ENCODE assay signal across 8 mouse cellular contexts in genomic region chr16:39109383-39110033, GRCm38 (mm10).
DNase-seq lines count a peak whose midpoint lies in the region; ATAC-seq lines count a peak whose summit lies in the region.

No protein-coding gene starts in this region.

- peak overlapping the region; percentile 75 for H3K4me2 ChIP-seq in embryonic facial prominence, embryonic 14.5 days (ENCODE audit: low read depth, low read length)
- H3K4me2 ChIP-seq in hindbrain, embryonic 14.5 days (replicated peaks): peak overlapping the region; percentile 65
- peak overlapping the region; percentile 43 for H3K4me2 ChIP-seq in midbrain, embryonic 11.5 days

- 16% methylated on average over 15 of the region's 15 CpGs for WGBS in embryonic facial prominence, embryonic 14.5 days
- WGBS in hindbrain, embryonic 14.5 days: 21% methylated on average over 15 of the region's 15 CpGs
- 30% methylated on average over 15 of the region's 15 CpGs for WGBS in midbrain, embryonic 11.5 days

- no peaks in the 10 kb centered on the region for H3K4me1 ChIP-seq in embryonic facial prominence, embryonic 14.5 days (ENCODE audit: control insufficient read depth, insufficient read depth, low read length)
- H3K4me1 ChIP-seq in hindbrain, embryonic 14.5 days (replicated peaks; ENCODE audit: control insufficient read depth, insufficient read depth, low read length): no peaks in the 10 kb centered on the region
- H3K4me1 ChIP-seq in midbrain, embryonic 11.5 days (ENCODE audit: control insufficient read depth, insufficient read depth, low read length): no peaks in the 10 kb centered on the region

- no peak for ATAC-seq in embryonic facial prominence, embryonic 14.5 days (ENCODE audit: low read depth)
- ATAC-seq in hindbrain, embryonic 14.5 days (ENCODE audit: low FRiP score): peak; percentile 57; the same call in 1 of the 2 replicates
- peak; percentile 83 for ATAC-seq in midbrain, embryonic 11.5 days (ENCODE audit: low FRiP score)

- H3K4me3 ChIP-seq in embryonic facial prominence, embryonic 14.5 days (ENCODE audit: low read depth, low read length): peak overlapping the region; percentile 36
- H3K4me3 ChIP-seq in hindbrain, embryonic 14.5 days (replicated peaks; ENCODE audit: low read length): peak overlapping the region; percentile 27
- peak overlapping the region; percentile 14; the same call in 1 of the 2 replicates for H3K4me3 ChIP-seq in midbrain, embryonic 11.5 days (ENCODE audit: low read depth, low read length)

- no peak overlapping the region for H3K9ac ChIP-seq in embryonic facial prominence, embryonic 14.5 days (ENCODE audit: low read depth, low read length)
- H3K9ac ChIP-seq in hindbrain, embryonic 14.5 days: peak overlapping the region; percentile 57
- H3K9ac ChIP-seq in midbrain, embryonic 11.5 days (ENCODE audit: low read length): no peak overlapping the region

- H3K27ac ChIP-seq in embryonic facial prominence, embryonic 14.5 days (replicated peaks; ENCODE audit: low read depth, low read length): no peak overlapping the region
- H3K27ac ChIP-seq in hindbrain, embryonic 14.5 days: peak overlapping the region; percentile 71
- no peak overlapping the region for H3K27ac ChIP-seq in midbrain, embryonic 11.5 days (ENCODE audit: low read depth, low read length)

- DNase-seq in gastrocnemius, postnatal 10 days: peak; percentile 31
- DNase-seq in gastrocnemius, adult 18-20 months (ENCODE audit: low spot score): no peak
- peak; percentile 85 for DNase-seq in brain, adult 2 months (ENCODE audit: low read depth, low spot score)
- DNase-seq in embryonic facial prominence, embryonic 14.5 days (ENCODE audit: low spot score): peak; percentile 77
- peak; percentile 81 for DNase-seq in hindbrain, embryonic 14.5 days (ENCODE audit: low spot score)
- DNase-seq in left cerebral cortex, adult 11 months (ENCODE audit: low spot score): peak; percentile 64
- DNase-seq in midbrain, embryonic 11.5 days (ENCODE audit: low spot score, missing footprints): peak; percentile 94
- DNase-seq in telencephalon, adult 2 months (ENCODE audit: low read depth, low spot score): peak; percentile 38

- H3K9me3 ChIP-seq in embryonic facial prominence, embryonic 14.5 days (ENCODE audit: control insufficient read depth, low read length): no peaks in the 10 kb centered on the region
- no peaks in the 10 kb centered on the region for H3K9me3 ChIP-seq in hindbrain, embryonic 14.5 days (ENCODE audit: control insufficient read depth, low read length)
- H3K9me3 ChIP-seq in midbrain, embryonic 11.5 days (ENCODE audit: control insufficient read depth, low read length): no peaks in the 10 kb centered on the region

- no peaks in the 10 kb centered on the region for H3K27me3 ChIP-seq in embryonic facial prominence, embryonic 14.5 days (replicated peaks; ENCODE audit: control insufficient read depth, insufficient read depth, low read length)
- H3K27me3 ChIP-seq in hindbrain, embryonic 14.5 days (ENCODE audit: control insufficient read depth, insufficient read depth, low read length): no peaks in the 10 kb centered on the region
- no peaks in the 10 kb centered on the region for H3K27me3 ChIP-seq in midbrain, embryonic 11.5 days (ENCODE audit: control insufficient read depth, insufficient read depth, low read length)

- no peaks in the 10 kb centered on the region for H3K36me3 ChIP-seq in embryonic facial prominence, embryonic 14.5 days (ENCODE audit: control insufficient read depth, insufficient read depth, low read length)
- no peaks in the 10 kb centered on the region for H3K36me3 ChIP-seq in hindbrain, embryonic 14.5 days (replicated peaks; ENCODE audit: control insufficient read depth, insufficient read depth)
- H3K36me3 ChIP-seq in midbrain, embryonic 11.5 days (ENCODE audit: control insufficient read depth, insufficient read depth, low read length): no peaks in the 10 kb centered on the region
